Mouse (Mus musculus) intestine, embryonic 14.5 days (tissue): ENCODE data around the gene Cap2. TPM values are rescaled to one million over a fixed set of nuclear protein-coding genes. Genes with fewer than 3 reads are reported as not detected.

Source experiments
- ATAC-seq: fragments of 200-750 bp; cut with Nextera tagmentation; replicated peaks from 2 replicates; pipeline ENCODE4 v1.8.0; 2017; ENCODE audit warnings: low read depth, moderate number of reproducible peaks, moderate TSS enrichment, moderate library complexity; ENCODE audit not compliant: low FRiP score, low TSS enrichment
- DNase-seq: peaks from one replicate; pipeline ENCODE4 v3.0.0-alpha.2; 2018; ENCODE audit warnings: low spot score
- H3K27ac ChIP-seq: fragments of 300-500 bp; sonication (generic); 2 replicates; pipeline ENCODE4 v1.5.1; 2014; ENCODE audit warnings: low read depth, mild to moderate bottlenecking, control low read depth
- H3K27me3 ChIP-seq: fragments of 300-500 bp; sonication (generic); replicated peaks from 2 replicates; pipeline ENCODE4 v1.6.1; 2014; ENCODE audit warnings: low read length, control low read depth; ENCODE audit not compliant: control insufficient read depth, insufficient read depth
- H3K36me3 ChIP-seq: fragments of 300-500 bp; sonication (generic); 2 replicates; pipeline ENCODE4 v1.6.1; 2014; ENCODE audit warnings: low read length, control low read depth; ENCODE audit not compliant: control insufficient read depth, insufficient read depth
- H3K4me1 ChIP-seq: fragments of 300-500 bp; sonication (generic); replicated peaks from 2 replicates; pipeline ENCODE4 v1.6.1; 2014; ENCODE audit warnings: low read length, control low read depth, mixed read lengths; ENCODE audit not compliant: control insufficient read depth, insufficient read depth
- H3K4me2 ChIP-seq: fragments of 300-500 bp; sonication (generic); 2 replicates; pipeline ENCODE4 v1.6.1; 2014; ENCODE audit warnings: low read length
- H3K4me3 ChIP-seq: fragments of 300-500 bp; sonication (generic); 2 replicates; pipeline ENCODE4 v1.5.1; 2014; ENCODE audit warnings: low read depth, low read length, control low read depth, mixed read lengths
- H3K9ac ChIP-seq: fragments of 300-500 bp; sonication (generic); 2 replicates; pipeline ENCODE4 v1.6.1; 2014; ENCODE audit warnings: mild to moderate bottlenecking, low read length
- H3K9me3 ChIP-seq: fragments of 300-500 bp; sonication (generic); 2 replicates; pipeline ENCODE4 v1.6.1; 2016; ENCODE audit warnings: low read length, control low read depth; ENCODE audit not compliant: control insufficient read depth
- WGBS: fragments of 180-500 bp; shearing (Covaris S2); extraction: QIAGEN DNeasy Blood & Tissue Kit; methylation state at CpG from one replicate; pipeline ENCODE4 v1.1.7; 2014; 5-methylcytosine and 5-hydroxymethylcytosine counted together
- polyA plus RNA-seq: library from polyadenylated mRNA; unstranded; fragments of >200 nt; fragmentation: Nextera tagmentation; extraction: Ambion mirVana; gene quantifications from 2 replicates; pipeline ENCODE4 v1.2.1, GENCODE M21; 2014

The Cap2 gene
- polyA plus RNA-seq, 1 experiment from 2014 or later: 9.5 TPM

- H3K27me3 ChIP-seq: no peaks in the 10 kb centered on the region
- H3K4me3 ChIP-seq: no peak overlapping the region
- no peaks in the 10 kb centered on the region for H3K9me3 ChIP-seq
- ATAC-seq: no peak
- no peak for DNase-seq
- H3K36me3 ChIP-seq: no peaks in the 10 kb centered on the region
- 86% methylated on average over 5 of the region's 5 CpGs for WGBS
- no peak overlapping the region for H3K9ac ChIP-seq
- H3K4me1 ChIP-seq: peaks cover 2% of the 10 kb centered on the region; the same call in 1 of the 2 replicates
- H3K4me2 ChIP-seq: no peak overlapping the region
- H3K27ac ChIP-seq: no peak overlapping the region
Observed at GRCm38 (mm10) chr13:46565913-46566312, 64.3 kb downstream of the Cap2 start.

- Histone ChIP-seq H3K4me2 (no peak overlapping the region), H3K9ac (no peak overlapping the region), H3K27me3 (no peaks in the 10 kb centered on the region), H3K4me1 (peaks cover 18% of the 10 kb centered on the region), H3K9me3 (no peaks in the 10 kb centered on the region), H3K4me3 (no peak overlapping the region), H3K36me3 (no peaks in the 10 kb centered on the region), H3K27ac (no peak overlapping the region)
- no peak for DNase-seq
- ATAC-seq: no peak
- 72% methylated on average over 8 of the region's 8 CpGs for whole genome bisulfite sequencing
Observed at GRCm38 (mm10) chr13:46569469-46569868, 67.8 kb downstream of the Cap2 start.

- Histone ChIP-seq H3K9ac (peak overlapping the region; percentile 25; the same call in 1 of the 2 replicates), H3K4me2 (peak overlapping the region; percentile 35), H3K27ac (peak overlapping the region; percentile 60), H3K9me3 (no peaks in the 10 kb centered on the region), H3K4me3 (no peak overlapping the region), H3K4me1 (peaks cover 18% of the 10 kb centered on the region), H3K36me3 (no peaks in the 10 kb centered on the region), H3K27me3 (no peaks in the 10 kb centered on the region)
- WGBS: 4% methylated on average over 12 of the region's 12 CpGs
- peak; percentile 70 for DNase-seq
- ATAC-seq: no peak
Observed at GRCm38 (mm10) chr13:46571141-46571592, 69.5 kb downstream of the Cap2 start.

GRCm38 (mm10) chr13:46571961-46572647 is 70.5 kb downstream of the Cap2 start:
- peak overlapping the region; percentile 7; the same call in 1 of the 2 replicates for H3K9ac ChIP-seq
- peak; percentile 75 for DNase-seq
- peak overlapping the region; percentile 35 for H3K4me2 ChIP-seq
- WGBS: 18% methylated on average over 11 of the region's 11 CpGs
- H3K4me1 ChIP-seq: peaks cover 18% of the 10 kb centered on the region
- peak overlapping the region; percentile 90 for H3K27ac ChIP-seq
- peak overlapping the region; percentile 13; the same call in 1 of the 2 replicates for H3K4me3 ChIP-seq
- ATAC-seq: peak; percentile 80
- H3K27me3 ChIP-seq: no peaks in the 10 kb centered on the region
- H3K36me3 ChIP-seq: no peaks in the 10 kb centered on the region
- H3K9me3 ChIP-seq: no peaks in the 10 kb centered on the region

GRCm38 (mm10) chr13:46572648-46573163 is 71.1 kb downstream of the Cap2 start:
- Histone ChIP-seq H3K4me2 (peak overlapping the region; percentile 35), H3K27ac (peak overlapping the region; percentile 90), H3K36me3 (no peaks in the 10 kb centered on the region), H3K4me1 (peaks cover 18% of the 10 kb centered on the region), H3K4me3 (no peak overlapping the region), H3K9me3 (no peaks in the 10 kb centered on the region), H3K27me3 (no peaks in the 10 kb centered on the region), H3K9ac (no peak overlapping the region; the same call in 1 of the 2 replicates)
- ATAC-seq: peak; percentile 43; the same call in 1 of the 2 replicates
- WGBS: 21% methylated on average over 9 of the region's 9 CpGs
- DNase-seq: no peak

GRCm38 (mm10) chr13:46574201-46574600 is 72.6 kb downstream of the Cap2 start:
- Histone ChIP-seq H3K9me3 (no peaks in the 10 kb centered on the region), H3K4me1 (peaks cover 18% of the 10 kb centered on the region), H3K9ac (no peak overlapping the region), H3K4me2 (no peak overlapping the region), H3K4me3 (no peak overlapping the region), H3K27ac (no peak overlapping the region), H3K36me3 (no peaks in the 10 kb centered on the region), H3K27me3 (no peaks in the 10 kb centered on the region)
- 85% methylated on average over 5 of the region's 5 CpGs for WGBS
- no peak for ATAC-seq
- no peak for DNase-seq

GRCm38 (mm10) chr13:46574707-46575106 is 73.1 kb downstream of the Cap2 start:
- ATAC-seq: no peak
- no peak for DNase-seq
- 92% methylated on average over 4 of the region's 4 CpGs for WGBS
- no peak overlapping the region for H3K9ac ChIP-seq
- H3K4me2 ChIP-seq: no peak overlapping the region
- no peak overlapping the region for H3K27ac ChIP-seq
- H3K9me3 ChIP-seq: no peaks in the 10 kb centered on the region
- H3K27me3 ChIP-seq: no peaks in the 10 kb centered on the region
- no peaks in the 10 kb centered on the region for H3K36me3 ChIP-seq
- H3K4me1 ChIP-seq: peaks cover 18% of the 10 kb centered on the region
- no peak overlapping the region for H3K4me3 ChIP-seq

GRCm38 (mm10) chr13:46584860-46585259 is 83.2 kb downstream of the Cap2 start:
- H3K4me3 ChIP-seq: no peak overlapping the region
- no peaks in the 10 kb centered on the region for H3K9me3 ChIP-seq
- H3K27me3 ChIP-seq: no peaks in the 10 kb centered on the region
- no peak overlapping the region for H3K27ac ChIP-seq
- H3K4me1 ChIP-seq: no peaks in the 10 kb centered on the region
- no peak for ATAC-seq
- no peak overlapping the region for H3K9ac ChIP-seq
- no peaks in the 10 kb centered on the region for H3K36me3 ChIP-seq
- DNase-seq: no peak
- H3K4me2 ChIP-seq: no peak overlapping the region
- WGBS: 77% methylated on average over 7 of the region's 7 CpGs
